Mouse (Mus musculus) natural killer cell, adult 2 months (primary cell): ENCODE measurements around the gene Hps4.
A peak's percentile ranks its signal among the peaks of the same experiment; 100 is the strongest.
"Not testable (repeated sequence)": the region's sequence is repeated elsewhere in the genome, so short reads cannot be mapped to it uniquely, and the experiment has no call there.

Experiments
- DNase-seq, 2 experiments: peaks; one replicate each; pipeline ENCODE4 v3.0.0; 2022; ENCODE audit warnings: low spot score in 2 of 2

Gene Hps4

DNA sequence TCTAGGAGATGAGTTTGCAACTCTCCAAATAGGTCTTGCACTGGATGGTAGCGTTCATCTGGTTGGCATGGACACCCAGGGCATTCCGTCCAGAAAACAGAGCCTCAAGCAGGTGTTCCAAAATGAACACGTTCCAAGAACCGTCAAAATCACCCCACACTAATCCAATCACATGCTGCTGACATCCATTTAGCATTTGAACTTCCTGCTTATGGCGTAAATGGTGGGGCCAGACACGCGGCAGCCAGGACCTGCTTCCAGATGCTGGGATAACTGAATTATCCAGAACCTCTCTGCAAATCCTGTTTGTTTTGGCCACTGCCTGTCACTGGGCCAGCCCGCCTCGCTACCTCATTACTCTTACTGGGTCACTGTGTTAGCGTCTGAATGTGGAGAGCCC is 56.4 kb downstream of the Hps4 start:
- DNase-seq: no peak

DNA sequence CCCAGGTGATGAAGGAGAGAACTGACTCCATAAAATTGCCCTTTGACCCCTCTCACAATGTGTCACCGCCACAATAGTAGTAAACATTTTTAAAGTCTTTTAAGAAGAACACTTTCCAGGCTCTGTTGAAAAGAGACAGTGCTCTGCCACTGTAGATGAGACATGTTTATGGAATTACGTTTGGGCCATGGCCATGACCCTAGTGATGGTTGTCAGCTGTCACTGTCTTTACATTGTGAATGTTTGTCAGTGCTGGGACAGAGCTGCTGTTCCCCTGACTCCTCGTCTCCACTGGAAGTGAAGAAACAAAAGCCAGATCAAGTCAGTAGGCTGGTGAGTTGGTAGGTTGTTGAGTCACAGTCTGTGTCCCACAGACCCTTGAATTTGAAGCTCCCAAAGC is 59.6 kb downstream of the Hps4 start:
- DNase-seq: no peak

DNA sequence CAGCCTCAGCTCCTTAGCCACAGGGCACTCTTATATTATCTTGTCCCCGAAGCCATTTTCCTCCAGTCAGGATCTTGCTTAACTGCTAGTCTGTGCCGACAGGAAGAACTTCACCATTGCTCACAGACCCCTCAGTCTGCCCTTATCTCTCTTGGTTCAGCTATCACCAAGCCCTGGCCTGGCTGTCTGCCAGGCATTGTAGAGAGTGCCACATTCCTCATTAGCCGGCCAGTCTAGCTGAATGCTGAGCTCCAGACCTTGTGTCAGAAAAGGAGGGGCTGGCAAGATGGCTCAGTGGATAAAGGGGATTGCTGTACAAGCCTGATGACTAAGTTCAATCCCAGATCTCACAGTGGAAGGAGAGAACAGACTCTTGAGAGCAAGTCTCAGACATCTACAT is 63.1 kb downstream of the Hps4 start:
- DNase-seq: no peak

DNA sequence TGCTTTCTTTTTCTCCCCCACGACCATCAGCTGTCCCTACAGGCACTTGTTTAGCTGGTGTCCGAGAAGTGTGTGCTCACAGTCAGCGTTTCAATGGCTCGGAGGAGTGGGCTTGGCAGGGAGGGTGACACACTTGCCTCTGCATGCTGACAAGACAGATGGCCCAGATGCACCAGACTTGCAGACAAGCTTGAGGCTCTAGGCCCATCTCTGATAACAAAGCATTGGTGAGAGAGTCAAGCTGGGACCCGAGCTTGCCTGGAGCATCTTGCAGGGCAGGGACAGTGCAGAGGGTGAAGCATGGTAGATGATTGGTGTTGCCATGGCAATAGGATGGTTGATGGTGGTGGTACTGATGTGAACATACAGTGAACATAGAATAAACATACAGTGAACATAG is 66.4 kb downstream of the Hps4 start:
- no peak for DNase-seq

DNA sequence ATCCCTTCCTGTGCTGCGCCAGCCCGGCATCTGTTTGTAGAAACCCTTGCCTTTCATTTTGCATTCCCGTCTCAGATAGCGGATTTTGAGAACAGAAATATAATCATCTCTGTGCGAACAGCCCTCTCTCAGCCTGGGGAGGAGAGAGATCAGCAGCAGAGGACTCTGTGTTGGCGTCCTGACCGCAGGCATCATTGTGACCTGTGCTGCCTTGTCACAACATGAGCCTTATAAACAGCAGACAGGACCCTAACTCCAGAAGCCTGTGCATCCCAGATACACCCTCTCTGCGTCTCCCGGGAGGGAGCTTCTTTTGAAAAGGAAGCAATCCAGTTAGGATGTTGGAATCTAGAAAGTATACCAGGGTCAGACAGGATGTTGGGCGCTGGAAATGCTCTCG is 68.2 kb downstream of the Hps4 start:
- DNase-seq: no peak

DNA sequence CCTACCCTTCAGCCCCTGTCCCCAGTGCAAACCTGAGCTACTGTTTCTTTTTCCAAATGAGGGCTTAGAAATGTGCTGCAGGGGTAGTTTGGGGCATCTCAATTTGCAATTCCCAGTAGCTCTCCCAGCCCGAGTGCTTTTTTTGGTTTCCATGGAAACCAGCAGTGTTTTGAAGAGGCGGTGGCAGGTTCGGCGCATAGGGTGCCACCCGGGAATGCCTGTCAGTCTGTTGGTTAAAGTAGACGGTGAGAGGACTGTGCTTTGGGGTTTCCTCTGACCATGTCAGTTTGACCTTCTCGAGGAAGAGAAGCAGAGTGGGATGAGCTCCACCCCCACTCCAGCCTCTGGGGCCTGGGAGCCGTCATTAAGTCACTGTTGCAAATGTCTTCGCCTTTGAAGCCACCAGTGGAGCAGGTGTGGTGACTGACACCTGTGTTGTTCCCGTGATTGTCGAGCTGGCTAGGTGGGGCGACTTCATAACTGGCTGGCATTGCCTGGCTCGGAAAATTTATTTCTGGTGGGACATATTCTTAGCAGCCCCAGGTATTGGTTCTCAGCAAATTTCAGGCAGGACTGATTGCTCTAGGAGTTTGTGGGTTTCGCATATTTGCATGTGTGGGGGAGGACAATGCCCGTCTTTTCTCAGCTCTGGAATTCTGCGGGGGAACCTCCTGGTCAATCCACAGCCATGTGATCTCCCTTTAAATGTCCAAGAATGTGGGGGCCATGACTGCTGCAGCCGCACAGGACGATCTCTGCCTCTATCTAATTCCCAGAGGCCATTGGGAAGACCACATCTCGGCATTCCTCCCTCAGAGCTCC is 68.8 kb downstream of the Hps4 start:
- no peak for DNase-seq

DNA sequence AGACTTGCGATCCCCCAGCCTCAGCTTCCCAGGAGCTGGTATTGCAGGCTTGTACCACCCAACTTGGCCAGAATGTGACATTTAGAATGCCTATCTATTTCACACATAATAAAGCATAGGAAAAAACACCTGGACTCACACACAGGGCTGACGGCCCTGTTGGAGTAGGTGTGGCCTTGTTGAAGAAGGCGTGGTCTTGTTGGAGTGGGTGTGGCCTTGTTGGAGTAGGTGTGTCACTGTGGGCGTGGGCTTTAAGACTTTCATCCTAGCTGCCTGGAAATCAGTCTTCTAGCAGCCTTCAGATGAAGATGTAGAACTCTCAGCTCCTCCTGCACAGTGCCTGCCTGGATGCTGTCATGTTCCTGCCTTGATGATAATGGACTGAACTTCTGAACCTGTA is 69.9 kb downstream of the Hps4 start:
- DNase-seq: not testable (repeated sequence)

DNA sequence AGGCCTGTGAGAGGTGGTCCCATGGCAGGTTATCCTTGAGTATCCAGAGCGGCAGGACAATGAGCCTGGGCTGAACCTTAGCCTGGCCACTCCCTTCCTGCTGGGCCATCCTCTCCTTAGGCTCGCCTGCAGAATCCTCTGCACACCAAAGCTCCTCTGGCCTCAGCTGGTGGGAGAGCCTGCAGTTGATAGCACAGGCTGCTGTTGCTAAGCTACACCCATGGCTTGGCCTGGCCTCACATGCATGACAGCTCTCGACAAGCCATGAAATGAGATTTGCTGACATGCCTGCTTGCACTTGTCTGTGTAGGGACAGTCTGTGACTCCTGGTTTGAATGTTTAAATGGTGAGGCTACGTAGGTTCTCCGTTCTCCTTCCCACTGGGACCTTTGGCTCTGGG is 73.8 kb downstream of the Hps4 start:
- no peak for DNase-seq

DNA sequence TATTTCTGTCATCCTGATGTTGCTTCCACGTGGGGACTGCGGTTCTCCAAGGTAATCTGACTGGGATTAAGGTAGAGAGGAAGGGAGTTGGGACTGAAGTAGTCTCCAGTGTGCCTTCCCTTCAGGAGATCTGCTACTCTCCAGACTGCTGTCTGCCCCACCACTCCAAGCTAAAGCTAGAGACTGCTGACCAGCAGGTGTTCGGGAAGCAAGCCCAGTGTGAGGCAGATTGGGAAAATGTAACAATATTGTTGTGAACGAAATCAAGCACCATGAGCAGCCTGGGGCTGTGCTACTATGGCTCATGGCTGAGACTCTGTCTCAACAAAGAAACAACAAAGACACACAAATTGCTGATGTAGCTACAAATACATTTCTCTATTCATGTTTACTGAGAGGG is 75.1 kb downstream of the Hps4 start:
- no peak for DNase-seq

DNA sequence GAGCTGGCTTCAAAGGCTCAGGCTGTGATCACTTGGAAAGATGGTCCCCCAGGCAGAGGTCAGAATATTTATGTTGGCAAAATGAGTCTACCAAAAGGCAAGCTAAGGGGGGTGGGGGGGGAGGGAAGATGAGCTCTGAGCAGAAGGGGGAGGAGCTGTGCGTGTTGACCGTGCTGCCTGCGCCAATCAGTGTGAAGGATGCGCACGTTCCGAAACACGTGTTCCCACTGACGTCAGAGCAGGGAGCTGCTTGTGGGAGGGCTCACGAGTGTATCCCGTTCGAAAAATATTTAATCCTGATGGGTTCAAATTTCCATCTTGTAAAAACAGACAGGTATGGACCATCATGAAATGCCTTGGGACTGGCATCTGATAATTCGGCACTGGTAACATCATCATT is 76.7 kb downstream of the Hps4 start:
- DNase-seq: no peak

DNA sequence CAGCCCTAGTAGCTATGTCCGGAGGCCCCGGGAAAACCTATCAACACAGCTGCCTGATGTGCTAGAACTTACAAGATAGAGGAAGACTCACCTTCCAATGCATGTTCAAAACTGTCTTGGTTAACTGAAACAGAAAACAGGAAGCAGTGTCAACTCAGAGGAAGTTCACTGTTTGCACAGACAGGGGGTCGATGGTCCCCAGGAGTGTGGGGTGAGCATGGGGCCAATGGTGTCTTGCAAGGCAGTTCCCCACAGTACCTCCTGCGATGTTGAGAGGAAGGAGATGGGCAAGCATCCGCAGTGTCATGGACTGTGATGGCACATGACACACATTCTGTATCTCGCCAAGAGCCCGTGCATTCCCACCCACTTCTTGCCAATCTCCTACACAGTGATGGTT is 83.8 kb downstream of the Hps4 start:
- DNase-seq: no peak

DNA sequence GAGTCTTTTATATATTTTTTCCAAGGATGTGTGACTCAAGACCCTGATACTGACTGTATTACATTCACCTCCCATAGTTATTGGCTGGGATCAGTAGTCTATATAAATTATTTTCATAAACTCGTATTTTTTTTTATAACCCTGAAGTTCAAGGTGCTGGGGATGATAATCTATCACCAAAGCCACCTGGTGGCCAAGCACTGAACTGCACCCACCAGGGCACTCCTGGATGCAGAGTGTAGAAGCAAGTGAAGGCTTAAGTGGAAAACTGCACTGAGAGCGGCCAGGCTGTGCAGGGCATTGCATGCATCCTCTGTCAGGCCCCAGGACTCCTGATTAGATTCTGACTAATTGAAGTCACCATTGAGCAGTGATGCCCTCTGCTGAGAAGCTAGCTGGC is 84.4 kb downstream of the Hps4 start:
- peak; percentile 30 to 50 for DNase-seq
